Mouse (Mus musculus) large intestine, adult 2 months (tissue): ENCODE results near the gene Col2a1. TPM values are rescaled to one million over a fixed set of nuclear protein-coding genes. Genes with fewer than 3 reads are reported as not detected.
A peak's percentile ranks its signal among the peaks of the same experiment; 100 is the strongest.

Experiments used
- DNase-seq: peaks from one replicate; pipeline ENCODE4 v3.0.0-alpha.2; 2012; ENCODE audit warnings: low read depth, low spot score
- WGBS: fragments of 180-500 bp; shearing (Covaris S2); methylation state at CpG from one replicate; pipeline ENCODE4 v1.1.7; 2018; 5-methylcytosine and 5-hydroxymethylcytosine counted together
- polyA plus RNA-seq: library from polyadenylated mRNA; depleted of rRNA; stranded (reverse); fragments of >200 nt; gene quantifications from 2 replicates; pipeline ENCODE4 v1.2.3, GENCODE M21; 2012

Col2a1 gene
- polyA plus RNA-seq, 1 experiment = not detected

GRCm38 (mm10) chr15:97965311-97966045 is 39.0 kb downstream of the Col2a1 start:
- no peak for DNase-seq
- 82% methylated on average over 17 of the region's 17 CpGs for WGBS

GRCm38 (mm10) chr15:97964836-97965187 is 39.7 kb downstream of the Col2a1 start:
- no peak for DNase-seq
- 45% methylated on average over 7 of the region's 7 CpGs for WGBS

- DNase-seq = peak; percentile 69
- WGBS = 1% methylated on average over 67 of the region's 67 CpGs
Observed at GRCm38 (mm10) chr15:97963989-97964835, 40.3 kb downstream of the Col2a1 start, which contains the start of gene Tmem106c. Gene Tmem106c, plus strand, starts transcription at chr15:97964200.

GRCm38 (mm10) chr15:97963329-97963988 is 41.0 kb downstream of the Col2a1 start:
- DNase-seq = no peak

GRCm38 (mm10) chr15:97956416-97956815 is 48.1 kb downstream of the Col2a1 start:
- 72% methylated on average over 11 of the region's 11 CpGs for WGBS

More at GRCm38 (mm10) chr15:97963329-97963988, 41.0 kb downstream of the Col2a1 start:
- WGBS = 5% methylated on average over 13 of the region's 13 CpGs

GRCm38 (mm10) chr15:97955742-97956141 is 48.8 kb downstream of the Col2a1 start:
- DNase-seq = no peak
- WGBS = 45% methylated on average over 4 of the region's 4 CpGs

More at GRCm38 (mm10) chr15:97956416-97956815, 48.1 kb downstream of the Col2a1 start:
- DNase-seq = no peak

- no peak for DNase-seq
- WGBS = 52% methylated on average over 1 of the region's 1 CpGs
Observed at GRCm38 (mm10) chr15:97955286-97955685, 49.2 kb downstream of the Col2a1 start.

GRCm38 (mm10) chr15:97954671-97955070 is 49.8 kb downstream of the Col2a1 start:
- 68% methylated on average over 8 of the region's 8 CpGs for WGBS

GRCm38 (mm10) chr15:97952889-97953189 is 51.7 kb downstream of the Col2a1 start:
- no peak for DNase-seq
- 61% methylated on average over 4 of the region's 4 CpGs for WGBS

More at GRCm38 (mm10) chr15:97954671-97955070, 49.8 kb downstream of the Col2a1 start:
- DNase-seq = no peak

- no peak for DNase-seq
- WGBS = 14% methylated on average over 16 of the region's 16 CpGs
Observed at GRCm38 (mm10) chr15:97952137-97952888, 52.2 kb downstream of the Col2a1 start.

GRCm38 (mm10) chr15:97950240-97950639 is 54.3 kb downstream of the Col2a1 start:
- DNase-seq = no peak
- 69% methylated on average over 7 of the region's 7 CpGs for WGBS

- DNase-seq = no peak
- WGBS = 77% methylated on average over 3 of the region's 3 CpGs
Observed at GRCm38 (mm10) chr15:97949706-97950105, 54.8 kb downstream of the Col2a1 start.

- DNase-seq = no peak
- WGBS = 36% methylated on average over 7 of the region's 7 CpGs
Observed at GRCm38 (mm10) chr15:97948720-97949119, 55.8 kb downstream of the Col2a1 start.

- 26% methylated on average over 11 of the region's 11 CpGs for WGBS
- DNase-seq = no peak
Observed at GRCm38 (mm10) chr15:97945656-97946315, 58.7 kb downstream of the Col2a1 start.

GRCm38 (mm10) chr15:97944919-97945574 is 59.4 kb downstream of the Col2a1 start:
- 20% methylated on average over 11 of the region's 11 CpGs for WGBS
- DNase-seq = no peak

- DNase-seq = no peak
- 37% methylated on average over 8 of the region's 8 CpGs for WGBS
Observed at GRCm38 (mm10) chr15:97943356-97943755, 61.1 kb downstream of the Col2a1 start.

GRCm38 (mm10) chr15:97942538-97942937 is 62.0 kb downstream of the Col2a1 start:
- 69% methylated on average over 8 of the region's 8 CpGs for WGBS
- DNase-seq = no peak

- 65% methylated on average over 2 of the region's 2 CpGs for WGBS
- DNase-seq = no peak
Observed at GRCm38 (mm10) chr15:97941306-97941705, 63.2 kb downstream of the Col2a1 start.

- WGBS = 82% methylated on average over 2 of the region's 2 CpGs
- DNase-seq = no peak
Observed at GRCm38 (mm10) chr15:97940088-97940487, 64.4 kb downstream of the Col2a1 start.
